Mouse (Mus musculus) cortical plate, adult 2 months (tissue): Measurements from ENCODE around the gene 5830411N06Rik. TPM values are rescaled to one million over a fixed set of nuclear protein-coding genes. Genes with fewer than 3 reads are reported as not detected.

ENCODE experiments used
- H3K27ac ChIP-seq: fragments of 200-500 bp; 2 replicates; pipeline ENCODE4 v1.5.1; 2012; ENCODE audit warnings: low read length, control low read depth, inconsistent platforms; ENCODE audit not compliant: insufficient read depth
- H3K4me1 ChIP-seq: fragments of 200-500 bp; 2 replicates; pipeline ENCODE4 v1.6.1; 2011; ENCODE audit warnings: low read length; ENCODE audit not compliant: control insufficient read depth, insufficient read depth
- H3K4me3 ChIP-seq: fragments of 200-500 bp; 2 replicates; pipeline ENCODE4 v1.5.1; 2011; ENCODE audit warnings: mild to moderate bottlenecking, low read length, control low read depth; ENCODE audit not compliant: insufficient read depth
- CTCF ChIP-seq: fragments of 200-500 bp; IDR thresholded peaks from 2 replicates; pipeline ENCODE4 v1.5.1; 2011; ENCODE audit warnings: mild to moderate bottlenecking, control low read depth, low read length; ENCODE audit not compliant: insufficient read depth; ENCODE audit errors: extremely low read depth
- POLR2A ChIP-seq: fragments of 200-500 bp; IDR thresholded peaks from 2 replicates; pipeline ENCODE4 v1.6.1; 2011; ENCODE audit warnings: mild to moderate bottlenecking, low read length, control low read depth; ENCODE audit not compliant: insufficient read depth; ENCODE audit errors: extremely low read depth
- polyA plus RNA-seq: library from polyadenylated mRNA; depleted of rRNA; stranded (reverse); fragments of >200 nt; gene quantifications from 2 replicates; pipeline ENCODE4 v1.2.3, GENCODE M21; 2012

The 5830411N06Rik gene
- polyA plus RNA-seq, 1 experiment, result not detected

DNA sequence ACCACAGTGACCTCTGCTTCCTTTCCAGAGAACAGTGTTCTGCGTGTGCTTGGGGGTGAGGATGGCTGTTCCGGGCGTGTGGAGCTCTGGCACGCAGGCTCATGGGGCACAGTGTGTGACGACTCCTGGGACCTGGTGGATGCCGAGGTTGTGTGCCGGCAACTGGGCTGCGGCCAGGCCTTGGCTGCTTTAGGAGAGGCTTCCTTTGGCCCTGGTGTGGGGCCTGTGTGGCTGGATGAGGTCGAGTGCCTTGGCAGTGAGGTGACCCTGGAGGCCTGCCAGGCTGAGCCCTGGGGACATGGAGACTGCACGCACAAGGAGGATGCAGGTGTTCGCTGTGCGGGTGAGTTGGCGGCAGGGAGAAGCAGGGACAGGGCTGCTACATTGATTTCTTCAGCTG, 18.6 kb upstream of the 5830411N06Rik start:
- TF ChIP-seq POLR2A (no peak), CTCF (no peak)
- Histone ChIP-seq H3K4me1 (no peaks in the 10 kb centered on the region), H3K4me3 (no peak overlapping the region), H3K27ac (no peak overlapping the region)

DNA sequence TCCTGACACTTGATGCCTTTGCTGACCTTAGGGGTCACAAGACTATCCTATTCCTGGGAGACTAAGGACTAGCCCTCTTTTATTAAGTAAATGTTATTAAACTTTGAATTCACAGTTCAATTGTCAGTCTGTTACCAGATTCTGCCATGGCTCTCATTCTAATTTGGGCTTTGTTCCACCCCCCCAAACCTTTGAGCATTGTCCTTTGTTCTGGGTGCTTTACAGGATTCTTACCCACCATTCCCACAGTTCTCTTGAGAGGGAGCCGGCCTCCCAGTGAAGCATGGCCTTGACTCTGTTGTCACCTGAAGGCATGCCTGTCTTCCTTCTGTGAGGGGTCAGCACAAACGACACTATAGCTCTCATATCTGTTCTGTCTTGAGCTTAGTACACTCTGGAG, 16.1 kb upstream of the 5830411N06Rik start:
- Histone ChIP-seq H3K27ac (no peak overlapping the region), H3K4me1 (no peaks in the 10 kb centered on the region), H3K4me3 (no peak overlapping the region)
- TF ChIP-seq CTCF (no peak), POLR2A (no peak)

- Histone ChIP-seq H3K4me3 (no peak overlapping the region), H3K4me1 (no peaks in the 10 kb centered on the region), H3K27ac (no peak overlapping the region)
- no peak for TF ChIP-seq CTCF
- TF ChIP-seq POLR2A, result no peak
Observed at GRCm38 (mm10) chr7:140233696-140234095, 13.4 kb upstream of the 5830411N06Rik start.

DNA sequence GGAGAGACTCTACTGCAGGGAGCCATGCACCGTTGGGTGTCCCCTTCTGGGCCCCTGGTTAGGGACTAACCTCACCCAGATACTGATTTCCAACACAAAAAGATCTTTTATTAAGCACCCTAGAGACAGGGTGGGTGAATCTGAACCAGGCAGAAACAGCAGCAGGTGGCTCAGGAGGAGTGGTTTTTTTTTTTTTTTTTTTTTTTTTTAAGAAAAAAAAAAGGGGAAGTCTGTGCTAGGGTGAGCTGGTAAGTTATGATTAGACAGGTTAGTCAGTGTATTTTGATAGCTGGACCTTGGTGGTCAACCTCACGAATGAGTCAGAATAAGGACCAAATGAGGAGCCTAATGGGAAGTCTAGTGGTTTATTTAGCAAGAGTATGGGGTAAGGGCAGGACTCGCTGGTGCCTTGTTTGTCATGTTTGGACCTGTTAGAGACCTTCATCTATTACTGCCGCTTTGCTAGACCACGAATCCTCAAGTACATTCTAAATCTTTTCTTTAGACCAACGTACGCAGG, 6.8 kb downstream of the 5830411N06Rik start:
- no peaks in the 10 kb centered on the region for H3K4me1 ChIP-seq
- TF ChIP-seq CTCF, result no peak

GRCm38 (mm10) chr7:140295746-140296145, 48.7 kb downstream of the 5830411N06Rik start:
- no peak for TF ChIP-seq CTCF
- no peak for TF ChIP-seq POLR2A
- Histone ChIP-seq H3K4me1 (no peaks in the 10 kb centered on the region), H3K27ac (no peak overlapping the region), H3K4me3 (no peak overlapping the region)

More for the DNA sequence above, 6.8 kb downstream of the 5830411N06Rik start:
- no peak overlapping the region for H3K27ac ChIP-seq
- H3K4me3 ChIP-seq, result no peak overlapping the region

DNA sequence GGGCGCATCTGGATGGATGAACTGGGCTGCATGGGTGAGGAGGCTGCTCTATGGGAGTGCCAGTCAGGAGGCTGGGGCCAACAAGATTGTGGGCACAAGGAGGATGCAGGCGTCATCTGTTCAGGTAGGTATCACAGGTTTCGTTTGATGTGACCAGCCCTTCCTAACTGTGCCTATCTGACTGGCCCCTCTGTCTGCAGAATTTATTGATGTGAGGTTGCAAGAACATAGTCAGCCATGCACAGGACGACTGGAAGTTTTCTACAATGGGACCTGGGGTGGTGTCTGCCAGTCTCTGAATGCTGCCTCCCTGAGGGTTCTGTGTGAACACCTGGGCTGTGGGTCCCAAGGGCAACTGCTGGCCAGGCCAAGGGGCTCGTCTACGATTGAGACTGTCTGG, 49.8 kb downstream of the 5830411N06Rik start:
- H3K4me1 ChIP-seq, result no peaks in the 10 kb centered on the region
- H3K4me3 ChIP-seq, result no peak overlapping the region
- H3K27ac ChIP-seq, result no peak overlapping the region
- TF ChIP-seq CTCF (no peak), POLR2A (no peak)

DNA sequence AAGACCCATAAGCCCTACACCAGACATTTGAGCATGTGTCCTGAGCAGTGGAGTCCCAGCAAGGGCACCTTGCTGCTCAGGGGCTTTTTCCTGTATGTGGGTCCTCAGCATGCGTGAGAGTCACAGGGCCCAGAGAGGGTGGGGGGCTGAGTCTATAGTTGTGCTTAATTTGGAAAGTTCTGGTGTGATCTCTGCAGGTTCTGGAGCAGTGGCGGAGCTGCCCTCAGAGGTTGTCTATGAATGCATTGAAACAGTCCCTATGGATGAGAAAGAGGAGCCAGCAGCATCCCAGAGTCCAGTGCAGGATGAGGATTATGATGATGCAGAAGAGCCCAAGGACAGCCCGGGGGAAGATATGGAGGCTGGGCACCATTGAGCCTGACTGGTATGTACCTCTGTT, 52.3 kb downstream of the 5830411N06Rik start:
- Histone ChIP-seq H3K4me3 (no peak overlapping the region), H3K27ac (no peak overlapping the region), H3K4me1 (no peaks in the 10 kb centered on the region)
- TF ChIP-seq CTCF (no peak), POLR2A (no peak)

DNA sequence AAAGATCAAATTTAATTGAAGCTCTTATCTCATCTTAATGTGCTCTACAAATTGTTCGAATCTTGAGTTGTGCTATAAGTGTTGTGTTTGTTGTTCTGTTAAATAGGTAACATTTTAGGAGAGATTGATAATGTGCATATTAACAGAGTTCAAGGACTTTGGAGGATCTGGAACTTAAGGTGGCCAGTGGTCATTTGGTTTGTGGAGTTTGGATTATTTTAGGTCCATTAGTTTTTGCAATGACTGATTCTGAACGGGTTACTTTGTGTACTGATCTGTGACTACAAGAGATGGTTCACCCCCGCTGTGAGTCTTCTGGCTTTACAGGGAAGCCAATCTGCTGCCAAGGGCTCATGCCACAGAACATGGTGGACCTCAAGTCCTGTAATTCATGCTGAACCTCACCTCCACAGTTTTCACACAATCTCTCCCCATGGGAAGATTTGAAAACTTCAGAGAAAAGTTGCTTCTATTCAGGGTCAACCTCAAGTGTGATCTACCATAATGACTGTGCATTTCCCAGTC, 72.8 kb downstream of the 5830411N06Rik start:
- no peak overlapping the region for H3K27ac ChIP-seq
- H3K4me1 ChIP-seq, result no peaks in the 10 kb centered on the region
- no peak for TF ChIP-seq CTCF

DNA sequence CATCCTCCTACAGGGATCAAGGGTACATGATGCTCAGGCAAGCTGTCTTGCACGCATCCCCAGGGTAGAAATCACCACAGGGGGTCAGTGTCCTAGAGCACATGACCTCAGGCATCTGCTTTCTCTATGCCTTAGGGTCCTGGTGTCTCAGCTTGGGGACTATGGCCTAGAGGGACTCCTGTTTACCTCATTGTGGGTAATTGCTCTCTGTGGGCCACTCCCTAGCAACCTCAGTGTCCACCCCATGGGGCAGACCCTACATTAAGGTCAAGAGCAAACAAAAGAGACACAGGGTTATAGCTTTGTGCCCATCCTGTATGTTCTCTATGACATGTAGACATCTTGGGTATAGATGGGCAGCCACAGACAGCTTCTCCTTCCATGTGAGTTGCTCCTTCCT, 73.5 kb downstream of the 5830411N06Rik start, which contains the start of gene Olfr525:
TSS of gene Olfr525 (plus strand) at position 301 of the 400 bp plus-strand sequence.
- H3K4me3 ChIP-seq, result no peak within 1 kb of the TSS
- no peak within 1 kb of the TSS for H3K27ac ChIP-seq
- TF ChIP-seq POLR2A, result no peak
- no peak for TF ChIP-seq CTCF
- no peaks in the 10 kb centered on the region for H3K4me1 ChIP-seq

More for the DNA sequence above, 72.8 kb downstream of the 5830411N06Rik start:
- H3K4me3 ChIP-seq, result no peak overlapping the region

- TF ChIP-seq POLR2A (no peak), CTCF (no peak)
- H3K4me1 ChIP-seq, result no peaks in the 10 kb centered on the region
Observed at GRCm38 (mm10) chr7:140321135-140321534, 74.1 kb downstream of the 5830411N06Rik start.

More at GRCm38 (mm10) chr7:140321135-140321534, 74.1 kb downstream of the 5830411N06Rik start:
- no peak overlapping the region for H3K4me3 ChIP-seq
- H3K27ac ChIP-seq, result no peak overlapping the region
